Mouse (Mus musculus): Measurements from ENCODE around the gene Mfsd12.

DNA sequence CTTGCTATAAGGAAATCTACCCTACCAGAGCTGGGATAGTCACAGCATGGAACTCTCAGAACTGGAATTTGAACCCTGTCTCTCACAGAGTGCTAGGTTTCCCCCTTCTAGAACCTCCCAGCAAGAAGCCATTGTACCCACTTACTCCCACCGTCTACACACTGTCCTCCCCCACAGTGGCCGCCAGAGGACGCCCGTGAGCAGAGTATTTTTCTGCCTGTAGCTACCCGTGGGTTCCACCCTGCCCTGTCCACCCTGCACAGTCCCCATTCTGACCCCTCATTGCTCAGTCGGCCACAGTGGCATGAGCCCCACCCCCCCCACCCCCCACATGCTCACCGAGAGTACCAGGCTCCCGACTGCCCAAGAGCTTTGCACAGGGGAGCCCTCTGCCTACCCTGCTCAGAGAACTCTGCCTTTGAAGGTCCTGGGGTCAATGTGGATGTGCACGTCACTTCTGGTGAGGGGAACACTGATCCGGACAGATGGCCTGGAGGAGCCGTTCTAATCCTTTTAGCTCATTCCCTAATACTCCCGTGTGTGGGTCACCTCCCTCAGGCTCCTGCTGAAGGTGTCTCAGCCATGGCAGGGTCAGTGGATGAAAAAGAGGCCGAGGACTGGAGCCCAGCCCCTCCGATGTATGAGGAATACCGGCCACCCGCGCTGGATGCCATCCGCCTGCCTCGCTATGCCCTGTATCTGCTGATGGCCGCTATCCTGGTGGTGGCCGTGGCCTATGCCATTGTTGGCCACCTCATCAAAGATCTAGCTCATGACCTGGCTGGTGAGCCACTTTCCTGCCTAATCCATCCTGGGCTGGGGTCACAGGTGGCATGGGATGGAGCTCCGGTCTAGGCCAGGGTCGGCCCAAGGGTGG, 32.7 kb downstream of the Mfsd12 start:
- TF ChIP-seq CTCF (IDR thresholded peaks at IDR 0.05; ENCODE audit: control insufficient read depth, insufficient read depth, low read length): peak; percentile 93
- no peak for TF ChIP-seq POLR2A (IDR thresholded peaks at IDR 0.05; ENCODE audit: borderline replicate concordance, control insufficient read depth, low read depth, low read length)

All from bone marrow, adult 2 months (tissue).